Mouse (Mus musculus): ENCODE measurements around the gene Kat2b. TPM values are rescaled to one million over a fixed set of nuclear protein-coding genes. Genes with fewer than 3 reads are reported as not detected.

Gene Kat2b
- polyA plus RNA-seq (2014; fragmentation: Illumina TruSeq; extraction: RNeasy Lipid Tissue Mini Kit (QIAGEN cat#74804)): 186 TPM

DNA sequence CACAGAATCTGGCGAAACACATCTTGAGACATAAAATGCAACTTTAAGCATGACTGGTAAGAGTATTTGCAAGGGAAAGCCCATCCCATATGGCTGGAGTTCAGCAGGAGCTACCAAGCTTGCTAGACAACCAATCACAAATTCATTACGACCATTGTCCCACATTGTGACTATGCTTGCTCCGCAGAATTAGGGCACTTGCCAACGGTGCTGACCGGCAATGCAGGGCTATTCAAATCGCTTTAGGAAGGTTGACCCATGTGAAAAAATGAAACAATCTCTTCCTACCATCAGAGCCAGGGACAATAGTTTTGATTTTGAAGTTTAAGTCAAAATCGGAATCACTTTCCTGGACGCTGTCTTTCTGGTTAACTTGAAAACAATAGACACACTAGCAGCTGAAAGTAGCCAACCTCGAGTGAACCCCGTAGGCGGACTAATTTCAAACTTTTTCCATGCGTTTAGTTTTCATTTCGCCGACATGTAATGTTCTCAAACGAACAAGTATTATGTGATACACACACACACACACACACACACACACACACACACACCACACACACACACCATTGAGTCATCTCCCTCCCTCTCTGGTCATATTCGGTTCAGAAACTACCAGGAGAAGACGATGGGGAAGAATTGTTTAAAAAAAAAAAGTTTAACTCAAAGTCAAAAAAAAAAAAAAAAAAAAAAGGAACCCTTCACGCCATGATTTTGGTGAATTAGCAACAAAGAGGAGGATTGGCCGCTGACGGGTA is at the start of gene Kat2b:
Kat2b (plus strand) TSS at position 701 of the 758 bp plus-strand sequence.

GRCm38 (mm10) chr17:53539351-53539750 is 27.3 kb upstream of the Kat2b start, which contains the start of gene Pp2d1:
Gene Pp2d1, minus strand, starts transcription at chr17:53539451.

GRCm38 (mm10) chr17:53688877-53689802 is 122.5 kb downstream of the Kat2b start, which contains the start of gene Sgo1:
Gene Sgo1, minus strand, starts transcription at chr17:53689333.

Other genes with a start within 250 kb of the Kat2b start
- 4.8 TPM for gene Efhb, start 103.5 kb upstream of the Kat2b start, polyA plus RNA-seq (2014; fragmentation: Illumina TruSeq; extraction: RNeasy Lipid Tissue Mini Kit (QIAGEN cat#74804))
- 341 TPM for gene Rab5a, start 87.6 kb upstream of the Kat2b start, polyA plus RNA-seq (2014; fragmentation: Illumina TruSeq; extraction: RNeasy Lipid Tissue Mini Kit (QIAGEN cat#74804))
- gene Pp2d1, start 27.4 kb upstream of the Kat2b start, polyA plus RNA-seq (2014; fragmentation: Illumina TruSeq; extraction: RNeasy Lipid Tissue Mini Kit (QIAGEN cat#74804)): not detected
- gene Sgo1, start 122.5 kb downstream of the Kat2b start, polyA plus RNA-seq (2014; fragmentation: Illumina TruSeq; extraction: RNeasy Lipid Tissue Mini Kit (QIAGEN cat#74804)): 27.4 TPM

Data from ovary, adult 10 weeks (tissue).